Mouse (Mus musculus) frontal cortex, adult 2 months (tissue): Measurements from ENCODE around the gene Birc2. TPM values are rescaled to one million over a fixed set of nuclear protein-coding genes. Genes with fewer than 3 reads are reported as not detected.
"Not testable (repeated sequence)": the region's sequence is repeated elsewhere in the genome, so short reads cannot be mapped to it uniquely, and the experiment has no call there.

Experiments
- DNase-seq, 2 experiments: peaks; one replicate each; pipeline ENCODE4 v3.0.0; 2022; ENCODE audit warnings: low spot score in 1 of 2; ENCODE audit errors: extremely low spot score in 1 of 2
- polyA plus RNA-seq: library from polyadenylated mRNA; depleted of rRNA; stranded (reverse); fragments of >200 nt; gene quantifications from 2 replicates; pipeline ENCODE4 v1.2.3, GENCODE M21; 2012; rRNA removed

Birc2 gene
- polyA plus RNA-seq, result 29.0 and 30.6 TPM in 2 replicates

DNA sequence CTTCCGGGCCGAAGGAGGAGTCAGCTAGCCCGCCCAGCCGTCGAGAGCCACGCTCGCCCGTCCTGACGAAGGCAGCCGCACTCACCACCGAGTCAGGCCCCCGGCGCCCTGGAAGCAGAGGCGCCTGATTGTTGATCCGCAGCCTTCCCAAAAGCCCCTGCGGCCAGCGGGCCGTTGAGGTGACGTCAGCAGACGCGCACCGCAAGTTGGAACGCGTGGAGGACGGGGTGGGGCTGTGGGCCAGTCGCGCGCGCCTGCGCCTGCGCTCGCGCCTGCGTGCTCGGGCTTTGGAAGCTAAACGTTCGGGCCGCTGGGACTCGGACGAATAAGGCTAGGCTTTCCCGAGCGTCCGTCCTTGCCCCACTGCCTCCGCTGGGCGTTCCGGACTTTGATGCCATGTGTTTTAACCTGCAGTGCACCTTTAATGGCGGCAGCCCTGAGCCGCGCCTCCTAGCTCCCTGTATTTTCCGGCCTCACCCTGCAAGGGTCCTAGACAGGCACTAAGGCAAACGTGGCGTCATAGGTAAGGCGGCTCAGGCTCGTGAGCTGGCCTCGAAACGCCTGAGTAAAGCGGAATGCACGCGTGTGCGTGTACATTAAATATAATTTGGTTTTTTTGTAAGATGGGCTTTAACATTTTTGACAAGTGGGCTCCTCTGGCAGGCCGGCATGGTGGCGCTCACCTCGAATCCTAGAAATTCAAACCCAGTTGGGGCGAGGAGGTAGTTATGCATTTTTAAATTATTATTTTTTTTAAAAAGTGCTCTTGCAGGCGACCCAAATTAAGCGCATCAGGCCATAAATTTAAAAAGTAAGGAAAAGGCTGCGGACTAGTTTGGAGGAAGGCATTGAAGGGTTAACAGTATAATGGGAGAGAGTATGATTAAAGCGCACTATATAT is at the start of gene Birc2:
Gene Birc2, minus strand, starts transcription at position 160 of the 901 bp plus-strand sequence.
- peak; percentile 92 to 97 for DNase-seq

DNA sequence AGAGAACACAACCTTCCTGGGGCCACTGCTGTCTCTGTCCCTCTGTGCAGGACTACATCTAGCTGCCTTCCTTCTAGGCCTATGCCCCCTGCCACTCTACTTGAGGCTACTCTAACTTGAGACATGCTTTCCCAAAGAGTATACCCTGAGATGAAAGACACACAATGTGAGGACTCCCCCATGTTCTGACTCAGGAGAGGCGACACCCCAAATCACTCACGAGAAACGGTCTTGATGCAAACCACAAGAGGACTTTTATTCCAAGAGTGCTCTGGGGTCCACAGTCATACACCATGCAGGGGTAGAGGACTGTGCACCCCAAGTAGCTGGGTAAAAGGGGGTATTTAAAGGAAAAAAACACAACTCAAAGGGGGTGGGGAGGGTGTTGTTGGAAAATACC is 47.5 kb upstream of the Birc2 start:
- no peak for DNase-seq

DNA sequence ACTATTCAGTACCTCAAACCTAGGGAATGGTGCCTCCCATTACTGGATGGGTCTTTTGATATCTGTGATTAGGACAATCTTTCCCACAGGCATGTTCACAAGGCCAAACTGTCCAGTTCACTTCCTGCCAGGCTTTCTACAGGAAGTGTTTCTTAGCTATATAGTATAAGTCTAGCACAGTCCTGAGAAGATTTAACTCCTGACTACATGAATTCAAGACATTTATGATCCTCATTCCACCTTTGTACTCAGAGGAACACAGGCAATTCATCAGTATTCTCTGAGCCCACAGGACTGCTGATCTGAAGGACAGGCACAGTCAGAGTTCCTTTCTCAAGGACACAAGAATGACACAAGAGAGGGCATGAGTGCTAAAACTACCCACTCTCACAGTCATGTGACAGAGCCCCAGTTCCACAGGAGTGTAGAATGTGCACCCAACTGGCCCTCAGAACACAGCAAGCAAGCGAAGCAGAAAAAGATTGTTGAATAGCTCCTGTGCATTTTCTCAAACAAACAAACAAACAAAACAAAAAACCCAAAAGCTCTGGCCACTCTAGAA is 45.5 kb upstream of the Birc2 start:
- no peak for DNase-seq

DNA sequence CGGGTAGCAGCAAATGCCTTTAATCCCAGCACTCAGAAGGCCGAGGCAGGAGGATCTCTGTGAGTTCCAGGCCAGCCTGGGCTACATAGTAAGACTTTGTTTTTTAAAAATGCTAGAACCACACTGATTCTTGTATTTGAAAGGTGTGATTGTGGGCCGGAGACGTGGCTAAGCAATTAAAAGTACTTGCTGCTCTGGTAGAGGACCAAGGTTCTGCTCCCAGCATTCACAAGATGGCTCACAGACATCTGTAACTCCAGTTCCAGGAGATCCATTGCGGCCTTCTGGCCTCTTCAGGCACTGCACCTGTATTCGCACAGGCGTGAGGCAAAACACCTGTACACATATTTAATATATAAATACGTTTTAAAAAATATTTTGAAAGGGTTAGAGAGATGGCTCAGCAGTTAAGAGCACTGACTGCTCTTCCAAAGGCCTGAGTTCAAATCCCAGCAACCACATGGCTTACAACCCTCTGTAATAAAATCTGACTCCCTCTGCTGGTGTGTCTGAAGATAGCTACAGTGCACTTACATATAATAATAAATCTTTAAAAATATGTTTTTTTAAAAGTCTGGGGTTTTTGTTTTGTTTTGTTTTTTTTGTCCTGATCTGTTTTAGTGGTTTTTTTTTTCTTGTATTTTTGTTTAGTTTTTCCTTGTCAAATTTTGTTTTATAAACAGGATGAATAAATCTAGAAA is 36.8 kb upstream of the Birc2 start:
- no peak for DNase-seq

DNA sequence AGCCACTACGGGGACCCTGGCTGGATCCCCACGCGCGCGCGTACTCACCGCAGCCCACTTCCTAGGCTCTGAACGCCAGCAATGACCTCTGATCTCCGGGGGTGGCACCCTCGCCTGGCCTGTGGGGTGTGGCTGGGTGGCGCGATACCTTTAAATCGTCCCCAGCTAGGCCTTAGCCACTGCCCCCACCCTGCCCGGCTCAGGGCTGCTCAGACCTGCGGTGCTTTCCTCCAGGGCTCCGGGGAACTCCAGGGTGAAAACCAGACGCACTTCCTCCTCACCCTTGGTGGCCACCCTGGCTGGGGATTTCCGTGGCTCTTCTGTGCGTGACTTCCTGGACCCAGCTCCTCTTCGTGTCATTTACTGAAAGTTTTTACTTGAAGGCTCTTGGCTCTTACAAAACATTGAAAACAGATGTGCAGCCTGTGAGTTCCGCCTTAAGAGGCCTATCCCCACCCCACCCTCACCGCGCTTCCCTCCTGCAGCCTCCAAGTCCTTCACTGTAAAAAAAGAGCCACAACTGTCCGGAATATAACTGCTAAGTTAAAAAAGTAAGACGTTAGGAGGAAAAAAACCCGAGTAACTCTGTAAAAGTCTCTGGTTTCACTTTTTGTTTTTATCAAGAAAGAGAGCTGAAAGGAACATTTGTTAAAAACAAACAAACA is 36.0 kb upstream of the Birc2 start, which contains the start of gene Birc3:
Gene Birc3, minus strand, starts transcription at position 412 of the 665 bp plus-strand sequence.
- DNase-seq, result peak in 1 of 2 experiments; percentile 10

DNA sequence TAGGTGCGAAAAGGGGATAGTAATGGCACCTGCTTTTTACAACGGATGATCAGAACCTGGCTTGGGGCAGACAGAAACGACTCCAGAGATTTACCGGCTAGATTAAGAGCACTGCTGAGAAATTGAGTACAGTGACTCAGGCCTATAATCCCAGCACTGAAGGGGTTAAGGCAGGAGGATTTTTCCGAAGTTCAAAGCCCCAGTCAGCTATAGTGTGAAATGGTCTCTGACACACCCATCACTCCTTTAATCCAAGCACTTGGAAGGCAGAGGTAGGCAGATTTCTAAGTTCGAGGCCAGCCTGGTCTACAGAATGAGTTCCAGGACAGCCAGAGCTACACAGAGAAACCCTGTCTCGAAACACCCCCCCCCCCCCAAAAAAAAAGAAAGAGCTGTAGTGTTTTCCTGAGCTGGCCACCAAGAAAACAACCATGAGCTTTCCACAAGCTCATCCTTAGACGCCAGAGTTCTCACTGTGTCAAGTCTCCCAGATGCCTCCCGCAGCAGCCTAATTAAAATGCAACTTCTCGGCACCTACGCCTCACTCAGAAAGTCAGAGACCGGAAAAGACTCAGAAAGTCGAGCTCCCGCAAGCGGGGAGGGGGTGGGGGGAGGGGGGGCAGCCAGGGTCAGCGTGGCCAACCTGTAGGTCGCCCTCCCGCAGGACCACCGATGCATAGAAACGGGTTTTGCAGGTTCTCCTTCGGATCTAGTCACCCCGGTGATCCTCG is 35.3 kb upstream of the Birc2 start:
- DNase-seq, result peak in 1 of 2 experiments; percentile 32

DNA sequence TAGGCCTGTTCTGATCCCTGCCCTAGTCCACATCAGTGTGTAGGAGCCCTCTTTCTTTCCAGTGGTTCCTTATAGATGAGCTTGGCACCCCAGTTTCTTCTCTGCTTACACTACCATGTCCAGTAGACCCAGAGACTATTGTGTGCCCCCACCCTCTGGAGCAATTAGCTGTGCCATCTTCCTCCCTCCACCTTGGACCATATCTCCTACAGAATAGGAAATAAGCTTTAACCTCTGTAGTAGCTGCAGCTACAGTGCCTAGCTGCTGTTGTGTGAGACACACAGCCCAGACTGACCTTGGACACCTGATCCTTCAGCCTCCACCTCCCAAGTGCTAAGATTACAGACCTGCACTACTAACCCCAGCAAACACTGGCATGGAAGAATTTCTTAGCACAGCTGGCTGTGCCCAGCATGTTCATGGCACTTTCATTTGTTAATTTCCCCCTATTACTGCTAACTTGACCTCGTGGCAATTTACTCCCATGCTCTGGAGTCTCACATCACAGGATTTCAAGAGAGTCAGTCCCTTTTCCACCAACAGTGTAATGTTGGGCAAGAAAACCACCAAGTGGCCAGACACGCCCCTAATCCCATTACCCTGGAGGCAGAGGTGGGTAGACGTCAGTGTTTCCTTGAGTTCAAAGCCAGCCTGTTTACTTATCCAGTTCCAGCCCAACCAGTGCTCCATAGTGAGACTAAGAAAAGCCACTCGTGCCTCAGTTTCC is 34.6 kb upstream of the Birc2 start:
- no peak for DNase-seq

DNA sequence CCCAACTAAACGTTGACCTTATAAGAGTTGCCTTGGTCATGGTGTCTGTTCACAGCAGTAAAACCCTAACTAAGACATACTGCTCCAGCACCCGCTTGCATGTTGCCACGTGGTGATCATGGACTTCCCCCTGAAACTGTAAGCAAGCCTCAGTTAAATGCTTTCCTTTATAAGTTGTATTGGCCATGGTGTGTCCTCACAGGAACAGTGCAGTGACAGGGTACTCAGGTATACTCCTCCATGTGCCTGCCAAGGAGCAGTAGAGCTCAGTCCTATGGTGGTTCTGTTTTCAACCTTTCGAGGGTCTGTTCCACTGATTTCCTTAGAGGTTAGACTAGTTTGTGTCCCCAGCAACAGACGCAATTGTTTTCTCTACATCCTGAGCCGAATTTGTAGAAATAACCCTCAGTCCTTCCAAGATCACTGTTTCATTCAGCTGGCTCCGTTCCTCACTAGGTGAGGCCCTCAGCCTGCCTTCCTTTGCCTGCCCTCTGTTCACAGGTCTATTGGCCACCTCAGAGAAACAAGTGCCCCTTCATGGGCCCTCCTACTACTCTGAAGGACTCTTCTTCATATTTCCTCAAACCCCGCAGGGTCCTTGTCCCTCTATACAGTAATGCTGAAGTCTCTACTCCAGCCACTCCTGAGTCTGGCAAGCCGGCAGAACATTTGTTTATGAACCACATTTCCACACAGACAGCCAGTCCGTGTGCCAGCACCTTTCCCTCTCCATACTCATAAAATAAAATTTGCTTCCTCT is 33.9 kb upstream of the Birc2 start:
- no peak for DNase-seq

DNA sequence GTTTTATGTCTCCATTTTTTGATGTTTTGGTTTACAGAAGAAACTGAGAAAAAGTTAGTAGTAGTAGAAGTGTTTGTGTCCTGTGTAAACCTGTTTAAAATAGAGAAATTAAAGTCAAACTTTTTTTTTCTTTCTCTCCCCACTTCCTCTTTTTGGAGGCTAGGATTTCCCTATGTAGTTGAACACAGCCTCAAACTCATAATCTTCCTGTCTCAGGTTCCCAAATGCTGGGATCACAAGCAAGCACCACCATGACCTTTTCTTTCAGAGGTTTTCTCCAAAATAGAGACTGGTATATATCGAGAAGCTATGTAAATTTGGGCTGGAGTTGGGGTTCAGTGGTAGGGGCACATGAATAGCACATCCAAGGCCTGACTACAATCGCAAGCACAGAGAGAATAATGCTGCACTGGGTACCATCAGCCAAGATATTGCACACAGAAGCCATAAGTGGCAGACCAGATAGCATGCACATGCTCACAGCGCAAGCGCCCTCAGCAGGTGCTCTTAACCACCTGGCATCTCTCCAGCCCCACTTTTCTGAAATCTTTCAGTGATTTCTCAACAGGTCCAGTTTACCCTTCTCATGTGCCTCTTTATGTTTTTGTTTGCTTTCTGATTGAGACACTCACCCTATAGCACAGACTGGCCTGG is 32.1 kb upstream of the Birc2 start:
- no peak for DNase-seq

DNA sequence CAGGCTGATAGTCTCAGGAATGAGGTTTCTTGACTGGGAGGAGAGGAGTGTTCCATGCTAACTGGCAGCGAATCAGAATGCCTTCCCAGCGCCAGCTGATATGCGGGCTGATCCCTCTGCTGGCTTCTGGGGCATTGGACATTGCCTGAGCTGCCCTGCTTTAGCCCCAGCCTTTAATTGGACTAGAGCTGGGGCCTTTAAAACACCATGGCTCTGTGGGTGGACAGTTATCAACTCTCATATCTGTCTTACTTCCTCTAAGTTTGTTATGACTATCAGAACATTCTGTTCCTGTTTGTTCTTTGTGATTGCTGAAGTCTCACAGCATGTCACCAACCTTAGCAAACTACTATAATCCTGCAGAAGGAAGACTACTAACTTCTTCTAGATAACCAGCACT is 31.1 kb upstream of the Birc2 start:
- DNase-seq, result no peak

DNA sequence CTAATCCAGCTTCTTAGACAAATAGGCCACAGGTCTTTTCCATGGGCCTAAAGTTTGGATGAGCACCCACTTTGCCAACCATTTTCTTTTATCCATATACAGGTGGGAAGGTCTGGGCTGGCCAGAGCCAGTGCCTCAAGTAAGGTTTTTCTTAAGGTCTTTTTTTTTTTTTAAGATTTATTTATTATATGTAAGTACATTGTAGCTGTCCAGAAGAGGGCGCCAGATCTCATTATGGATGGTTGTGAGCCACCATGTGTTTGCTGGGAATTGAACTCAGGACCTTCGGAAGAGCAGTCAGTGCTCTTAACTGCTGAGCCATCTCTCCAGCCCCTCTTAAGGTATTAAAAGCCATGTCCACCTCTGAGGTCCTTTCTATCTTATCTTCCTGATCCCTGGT is 30.1 kb upstream of the Birc2 start:
- DNase-seq, result not testable (repeated sequence)

DNA sequence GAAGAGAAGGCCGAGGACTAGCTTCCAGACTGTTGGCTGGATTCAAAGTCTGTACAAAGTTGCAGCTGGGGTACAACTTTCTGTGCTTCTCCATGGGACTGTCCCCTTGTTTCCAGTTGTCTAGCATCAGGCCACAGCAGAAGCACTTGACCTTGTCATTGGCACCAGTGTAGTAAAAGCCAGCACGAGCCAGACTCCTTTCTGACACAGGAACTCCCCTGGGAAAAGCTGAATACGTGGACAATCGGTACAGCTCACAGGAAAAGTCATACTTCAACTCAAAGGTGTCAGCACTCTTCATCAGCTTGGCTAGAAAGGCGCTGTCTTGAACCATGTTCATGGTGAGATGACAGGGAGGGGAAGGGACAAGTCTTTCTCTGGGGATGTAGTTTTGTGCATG is 24.1 kb upstream of the Birc2 start:
- no peak for DNase-seq

DNA sequence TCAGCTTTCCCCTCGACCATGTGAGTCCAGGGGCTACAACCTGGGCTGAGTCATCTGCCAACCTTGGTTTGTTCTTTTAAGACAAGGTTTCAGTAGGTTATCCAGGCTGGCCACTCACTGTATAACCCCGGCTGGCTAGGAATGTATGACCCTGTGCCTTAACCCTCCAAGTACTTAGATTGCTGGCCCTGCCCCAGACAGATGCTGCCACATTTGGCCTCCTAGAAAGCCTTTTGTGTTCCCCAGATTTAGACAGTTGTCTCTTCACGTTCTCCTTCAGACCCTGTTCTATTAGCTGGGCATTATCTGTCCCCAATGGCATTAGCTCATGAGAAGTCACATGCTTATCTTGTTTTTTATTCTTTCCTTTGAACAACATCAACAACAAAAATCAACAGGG is 19.0 kb upstream of the Birc2 start:
- no peak for DNase-seq

DNA sequence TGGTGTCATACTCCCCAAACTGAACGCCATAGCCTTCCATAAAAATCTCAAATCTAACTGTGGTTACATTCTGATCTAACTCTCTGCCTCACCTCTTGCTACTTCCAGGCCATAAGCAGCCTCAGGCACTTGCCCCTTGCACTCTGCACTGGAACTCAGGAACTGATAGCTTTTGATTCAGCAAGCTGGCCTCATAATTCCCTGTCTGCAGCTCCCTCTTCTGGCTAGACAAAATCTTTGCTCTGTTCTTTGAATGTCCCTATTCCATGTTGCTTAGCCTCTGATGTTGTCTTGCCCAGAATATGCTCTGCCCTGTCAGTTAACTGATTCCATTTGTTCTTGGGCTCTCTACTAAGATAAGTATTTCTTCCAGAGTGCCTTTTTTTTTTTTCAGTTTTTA is 18.5 kb upstream of the Birc2 start:
- peak in 1 of 2 experiments; percentile 64 for DNase-seq

DNA sequence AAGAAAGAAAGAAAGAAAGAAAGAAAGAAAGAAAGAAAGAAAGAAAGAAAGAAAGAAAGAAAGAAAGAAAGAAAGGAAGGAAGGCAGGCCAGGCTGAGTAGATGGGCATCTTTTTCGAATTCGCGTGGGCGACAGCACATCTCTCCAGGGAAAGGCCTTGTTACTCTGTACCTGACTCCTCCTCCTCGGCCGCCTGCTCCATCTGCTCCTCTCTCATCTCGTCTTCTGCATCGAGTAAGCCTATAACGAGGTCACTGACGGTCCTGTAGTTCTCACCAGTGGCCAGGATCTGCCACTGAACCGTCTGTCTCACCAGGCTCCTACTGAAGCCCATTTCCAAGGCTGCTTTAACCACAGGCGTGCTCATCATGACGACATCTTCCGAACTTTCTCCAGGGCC is 17.3 kb upstream of the Birc2 start:
- not testable (repeated sequence) for DNase-seq

DNA sequence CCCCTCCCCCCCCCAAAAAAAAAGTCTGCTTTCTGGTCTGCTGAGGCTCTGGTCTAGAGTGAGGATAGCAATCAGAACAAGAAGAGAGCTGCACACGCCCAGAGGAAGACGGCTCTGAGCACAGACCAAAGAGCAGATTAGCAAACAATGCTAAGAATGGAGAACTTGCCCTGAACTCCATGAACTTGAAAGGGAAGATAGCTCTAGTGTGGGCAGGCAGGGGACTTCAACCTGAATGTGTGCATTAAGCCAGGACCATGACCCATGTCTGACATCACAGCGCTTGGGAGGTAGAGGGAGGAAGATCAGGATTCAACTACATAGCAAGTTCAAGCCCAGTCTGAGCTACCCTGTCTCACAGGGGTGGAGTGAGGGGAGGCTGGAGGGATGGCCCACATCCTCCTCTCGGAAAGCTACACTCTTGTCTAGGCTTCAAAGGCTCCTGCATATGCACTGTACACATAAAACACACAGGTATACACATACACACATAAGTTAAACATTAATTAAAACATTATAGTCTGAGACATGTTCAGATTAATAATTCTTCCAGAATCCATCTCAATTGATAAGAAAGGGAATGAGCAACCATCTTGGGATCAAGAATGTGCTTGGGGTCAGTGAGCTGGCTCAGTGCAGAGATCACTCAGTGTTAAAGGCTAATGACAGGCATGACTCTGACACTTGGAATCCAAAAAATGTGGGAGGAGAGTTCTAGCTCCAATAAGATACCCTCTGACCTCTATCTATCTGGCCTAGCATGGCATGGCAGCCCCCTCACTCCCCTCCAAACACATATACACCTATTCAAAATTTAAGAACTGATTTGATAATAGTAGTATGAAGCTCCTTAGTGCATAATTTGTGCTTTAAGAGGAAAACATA is 15.7 kb upstream of the Birc2 start:
- no peak for DNase-seq

DNA sequence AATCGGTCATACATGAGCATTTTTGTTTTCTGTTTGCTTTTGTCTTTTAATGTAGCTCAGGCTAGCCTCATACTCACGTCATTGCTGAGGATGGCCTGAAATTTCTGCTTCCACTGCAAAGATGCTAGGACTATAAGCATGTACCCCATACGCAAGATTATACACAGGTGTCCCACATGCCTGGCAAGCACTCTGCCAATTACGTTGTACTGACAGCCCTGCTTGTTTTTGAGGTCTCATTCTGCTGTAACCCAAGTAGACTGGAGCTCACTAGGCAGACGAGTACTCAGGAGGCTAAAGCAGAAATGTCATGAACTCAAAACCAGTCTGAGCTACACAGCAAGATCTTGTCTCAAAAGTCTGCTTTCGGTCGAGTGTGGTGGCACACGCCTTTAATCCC is 15.0 kb upstream of the Birc2 start:
- DNase-seq, result no peak
